Mouse (Mus musculus) lung, postnatal 0 days (tissue): ENCODE measurements around the gene Ankrd28.

ENCODE experiments used
- CTCF ChIP-seq: IDR thresholded peaks from 2 replicates; pipeline ENCODE4 v1.5.1; 2016; ENCODE audit warnings: antibody characterized with exemption, mild to moderate bottlenecking
- EP300 ChIP-seq: IDR thresholded peaks from 2 replicates; pipeline ENCODE4 v1.6.1; 2016; ENCODE audit warnings: antibody characterized with exemption, mild to moderate bottlenecking, control low read depth

DNA sequence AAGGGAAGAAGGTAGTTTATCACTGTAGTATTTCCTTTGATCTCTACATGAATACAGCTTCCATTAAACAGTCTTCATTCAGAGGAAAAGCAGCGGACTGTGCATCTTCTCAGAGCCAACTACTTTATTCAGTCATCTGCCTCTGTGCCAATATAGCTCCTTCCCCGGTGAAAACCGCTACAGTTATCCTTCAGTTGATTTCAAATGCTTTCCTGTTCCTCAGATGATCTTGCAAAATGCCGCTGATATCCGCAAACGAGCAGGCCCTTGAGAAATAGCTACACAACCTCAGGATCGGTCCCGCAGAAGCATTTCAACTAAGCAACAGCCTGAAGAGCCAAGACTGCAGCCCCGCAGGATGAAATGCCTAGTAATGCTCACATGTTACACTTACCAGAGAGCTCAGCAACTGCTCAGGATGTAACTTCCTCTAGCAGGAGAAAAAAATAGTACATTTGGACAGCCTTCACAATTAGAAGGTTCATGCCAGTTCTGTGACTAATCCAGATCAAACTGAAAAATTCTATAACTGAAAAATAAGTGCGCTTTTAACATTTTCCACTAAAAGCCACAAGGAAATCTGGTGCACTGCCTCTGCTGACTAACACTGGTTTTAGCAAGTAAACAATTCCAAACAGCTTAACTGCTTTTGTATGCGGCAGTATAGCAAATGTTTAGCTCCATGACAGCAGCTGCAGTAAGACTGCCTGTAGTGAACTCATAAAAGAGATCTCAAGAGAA lies 49.0 kb downstream of the Ankrd28 start:
- TF ChIP-seq CTCF (no peak), EP300 (no peak)
